Comparison of ENCODE assay signal across 10 mouse cellular contexts in genomic region chr1:182682591-182683252, GRCm38 (mm10).
DNase-seq lines count a peak whose midpoint lies in the region; ATAC-seq and TF ChIP-seq lines count a peak whose summit lies in the region.
"Had no signal": no experiment of that assay in that cellular context is flagged by ENCODE, and none has a peak within 500 bp of the region (broad histone marks: within the 10 kb centered on the region; RNA-seq: fewer than 3 reads in every experiment).

No protein-coding gene starts in this region.

- H3K4me1 ChIP-seq in liver, postnatal 0 days (ENCODE audit: insufficient read depth), result no peaks in the 10 kb centered on the region

- WGBS in liver, postnatal 0 days (ENCODE audit: insufficient replicate concordance), result 58% methylated on average over 14 of the region's 14 CpGs

- peak; percentile 29 for DNase-seq in kidney, adult 18-20 months
- no peak for DNase-seq in kidney, adult 9 months
- peak; percentile 97 for DNase-seq in heart, adult 11 months
- DNase-seq in kidney, postnatal 36 days, result peak; percentile 21 to 64
- no peak for DNase-seq in left cerebral cortex, adult 2 months (ENCODE audit: extremely low spot score in 1 of 2, low spot score in 2 of 2)
- no peak for DNase-seq in left cerebral cortex, adult 18-20 months (ENCODE audit: low spot score in 2 of 2)
- DNase-seq in liver, postnatal 0 days, result no peak

- H3K27ac ChIP-seq in left cerebral cortex, adult 2 months, result no peak overlapping the region
- no peak overlapping the region for H3K27ac ChIP-seq in liver, postnatal 0 days (ENCODE audit: low read depth)
- H3K27ac ChIP-seq: embryonic facial prominence, embryonic 15.5 days had no signal

- H3K4me2 ChIP-seq in liver, postnatal 0 days (ENCODE audit: low read depth, low read length), result no peak overlapping the region
- H3K4me2 ChIP-seq: embryonic facial prominence, embryonic 15.5 days had no signal

- no peak for TF ChIP-seq CTCF in left cerebral cortex, adult 2 months (IDR thresholded peaks at IDR 0.05)
- no peak for TF ChIP-seq CTCF in liver, postnatal 0 days (IDR thresholded peaks at IDR 0.05; ENCODE audit: low read depth)

- no peaks in the 10 kb centered on the region for H3K36me3 ChIP-seq in liver, postnatal 0 days (replicated peaks; ENCODE audit: insufficient read depth, low read length)
- H3K36me3 ChIP-seq: embryonic facial prominence, embryonic 15.5 days; G1E had no signal

- TF ChIP-seq EP300 in liver, postnatal 0 days (IDR thresholded peaks at IDR 0.05; ENCODE audit: low read depth), result no peak

- H3K9ac ChIP-seq in liver, postnatal 0 days (replicated peaks), result no peak overlapping the region
- H3K9ac ChIP-seq: embryonic facial prominence, embryonic 15.5 days had no signal

- H3K4me3 ChIP-seq in left cerebral cortex, adult 2 months, result no peak overlapping the region
- H3K4me3 ChIP-seq in liver, postnatal 0 days (ENCODE audit: low read depth, low read length), result no peak overlapping the region
- H3K4me3 ChIP-seq: embryonic facial prominence, embryonic 15.5 days had no signal

- intact Hi-C loops in left cerebral cortex, adult 2 months (cut with DNase I), result no loop called here

- 0 out of 2 replicates have a peak, but pooled peaks have one; percentile 34 for ATAC-seq in cerebellum, adult (ENCODE audit: insufficient number of reproducible peaks, low FRiP score, low TSS enrichment)
- no peak for ATAC-seq in liver, postnatal 0 days

- H3K9me3 ChIP-seq in liver, postnatal 0 days (ENCODE audit: low read length), result no peaks in the 10 kb centered on the region
- H3K9me3 ChIP-seq: embryonic facial prominence, embryonic 15.5 days had no signal

- H3K27me3 ChIP-seq in liver, postnatal 0 days (ENCODE audit: insufficient read depth, low read length), result no peaks in the 10 kb centered on the region
- H3K27me3 ChIP-seq: embryonic facial prominence, embryonic 15.5 days had no signal

Comparison
In these comparisons a context has a peak if more than half of its experiments do, and no peak if none do; other contexts are left out.
1. DNase-seq: peak in kidney, adult 18-20 months (single experiment), heart, adult 11 months (single experiment) and kidney, postnatal 36 days (2 of 2); none in kidney, adult 9 months (single experiment), left cerebral cortex, adult 2 months (0 of 2), left cerebral cortex, adult 18-20 months (0 of 2) and liver, postnatal 0 days (single experiment).